Mouse (Mus musculus) induced T-regulatory cell, adult 2 months (primary cell): ENCODE results near the gene Zfp414.
"Not testable (repeated sequence)": the region's sequence is repeated elsewhere in the genome, so short reads cannot be mapped to it uniquely, and the experiment has no call there.

Source experiments
- DNase-seq: peaks from one replicate; pipeline ENCODE4 v3.0.0-alpha.2; 2012; ENCODE audit warnings: low read depth

Zfp414 gene

DNA sequence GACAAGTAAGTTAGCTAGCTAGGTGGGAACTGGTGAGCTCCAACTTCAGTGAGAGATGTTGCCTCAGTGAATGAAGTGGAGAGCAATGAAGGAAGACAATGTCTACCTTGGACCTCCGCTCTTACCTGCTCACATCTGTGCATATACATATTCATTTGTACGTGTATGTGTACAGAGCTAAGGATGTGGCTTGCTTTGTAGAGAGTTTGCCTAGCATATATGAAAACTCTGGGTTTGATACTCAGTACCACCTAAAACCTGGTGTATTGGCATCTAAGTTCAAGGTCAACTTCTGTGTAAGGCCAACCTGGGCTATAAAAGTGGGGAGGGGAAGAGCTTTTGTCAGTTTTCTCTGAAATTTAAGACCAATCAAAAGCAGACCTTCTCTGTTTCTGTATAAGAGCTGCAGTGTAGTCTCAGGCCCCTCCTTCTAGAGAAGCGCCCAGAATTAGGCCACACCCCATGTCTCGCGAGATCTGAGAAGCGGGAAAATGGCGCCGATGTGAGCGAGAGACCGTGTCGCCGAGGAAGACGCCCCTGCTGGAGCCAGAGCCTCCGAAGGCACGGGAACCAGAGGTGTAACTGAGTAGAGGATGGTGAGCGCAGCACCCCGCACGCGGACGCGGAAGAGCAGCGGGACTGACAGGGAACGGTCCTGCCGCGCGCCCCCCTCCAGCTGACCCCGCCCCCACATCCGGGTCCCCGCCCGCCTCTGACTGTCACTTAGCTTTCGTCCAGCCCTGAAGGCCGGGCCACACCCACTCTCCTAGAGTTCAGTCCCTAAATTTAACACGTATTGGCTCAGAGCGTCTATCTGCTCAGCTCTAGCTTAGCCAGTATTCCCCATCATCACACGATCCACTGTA lies at the start of gene Zfp414:
Zfp414 (plus strand) TSS at position 470 of the 866 bp plus-strand sequence.
- DNase-seq, result peak; percentile 99

DNA sequence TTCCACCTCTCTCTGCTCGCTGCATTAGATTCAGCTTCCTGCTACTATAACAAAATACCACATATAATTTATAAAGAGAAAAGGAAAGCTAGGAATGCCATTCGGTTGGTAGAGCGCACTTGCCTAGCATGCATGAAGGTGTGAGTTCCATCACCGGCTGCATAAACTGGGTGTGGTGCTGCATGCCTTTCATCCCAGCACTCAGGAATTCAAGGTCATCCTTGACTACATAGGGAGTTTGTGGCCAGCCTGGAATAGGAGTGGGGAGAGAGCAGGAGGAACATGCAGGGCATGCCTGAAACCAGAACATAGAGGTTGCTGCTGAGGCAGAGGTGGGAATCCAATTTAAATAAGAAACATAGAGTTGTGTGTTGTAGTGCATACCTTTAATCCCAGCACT lies 44.8 kb upstream of the Zfp414 start:
- DNase-seq, result no peak

DNA sequence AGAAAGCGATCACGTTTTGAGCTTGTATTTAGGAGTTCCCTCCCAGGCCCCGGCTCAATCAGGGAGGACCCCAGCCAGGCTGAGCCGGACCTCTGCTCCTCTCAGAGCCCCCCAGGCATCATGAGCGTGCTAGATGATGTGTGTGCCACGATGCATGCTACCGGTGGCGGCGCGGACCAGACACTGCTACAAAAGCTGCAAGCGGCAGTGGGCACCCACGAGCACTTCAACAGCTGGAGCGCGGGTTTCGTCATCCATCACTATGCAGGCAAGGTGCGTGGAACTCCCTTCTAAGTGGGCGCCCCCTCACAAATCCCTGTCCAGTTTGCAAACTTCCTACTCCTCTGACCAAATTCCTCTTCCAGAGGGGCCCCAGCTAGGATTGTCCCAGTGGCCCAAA lies 42.9 kb upstream of the Zfp414 start:
- no peak for DNase-seq

DNA sequence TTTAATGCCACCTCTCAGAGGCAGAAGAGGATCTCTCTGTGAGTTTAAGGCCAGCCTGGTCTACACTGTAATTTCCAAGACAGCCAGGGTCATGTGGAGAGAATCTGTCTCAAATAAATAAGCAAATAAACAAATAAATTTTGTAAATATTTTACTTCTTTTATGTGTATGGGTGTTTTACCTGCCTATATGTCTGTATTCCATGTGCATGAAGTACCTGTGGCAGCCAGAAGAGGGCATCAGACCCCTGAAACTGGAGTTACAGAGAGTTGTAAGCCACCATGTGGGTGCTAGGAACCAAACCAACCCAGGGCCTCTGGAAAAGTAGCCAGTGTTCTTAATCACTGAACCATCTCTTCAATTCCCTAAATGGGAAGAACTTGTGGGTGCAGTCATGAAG lies 31.6 kb upstream of the Zfp414 start:
- peak; percentile 35 for DNase-seq

GRCm38 (mm10) chr17:33598506-33598905 lies 30.4 kb upstream of the Zfp414 start:
- DNase-seq, result no peak

- DNase-seq, result no peak
Measured at GRCm38 (mm10) chr17:33599836-33600475, 28.9 kb upstream of the Zfp414 start.

DNA sequence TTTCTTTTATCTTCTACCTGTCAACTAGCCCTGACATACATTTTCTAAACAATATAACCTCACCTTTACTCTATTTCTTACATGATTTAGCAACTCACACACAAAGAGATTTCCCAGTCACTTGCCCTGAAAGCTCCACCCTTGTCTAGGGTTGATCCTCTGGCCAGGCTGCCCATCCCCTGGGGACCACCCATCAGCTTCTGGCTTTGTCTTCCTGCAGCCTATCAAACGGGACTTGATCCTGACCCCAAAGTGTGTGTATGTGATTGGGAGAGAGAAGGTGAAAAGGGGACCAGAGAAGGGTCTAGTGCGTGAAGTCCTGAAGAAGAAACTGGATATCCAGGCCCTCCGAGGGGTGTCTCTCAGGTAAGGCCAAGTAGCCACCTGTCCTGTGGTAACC lies 28.1 kb upstream of the Zfp414 start:
- no peak for DNase-seq

DNA sequence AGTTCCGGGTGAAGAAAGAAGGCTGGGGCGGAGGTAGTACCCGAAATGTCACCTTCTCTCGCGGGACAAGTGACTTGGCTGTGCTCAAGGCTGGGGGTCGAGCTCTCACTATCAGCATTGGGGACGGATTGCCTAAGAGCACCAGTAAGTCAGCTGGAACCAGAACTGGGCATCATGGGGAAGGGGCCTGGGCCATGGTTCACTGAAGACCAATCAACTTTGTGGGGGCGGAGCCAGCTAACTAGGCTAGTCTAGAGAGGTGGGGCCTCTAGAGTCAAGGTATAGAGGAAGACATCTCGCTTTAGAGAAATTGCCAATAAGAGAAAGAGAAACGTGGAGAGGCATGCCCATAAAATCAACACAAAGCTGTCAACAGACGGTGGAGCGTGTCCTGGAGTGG lies 26.9 kb upstream of the Zfp414 start:
- no peak for DNase-seq

DNA sequence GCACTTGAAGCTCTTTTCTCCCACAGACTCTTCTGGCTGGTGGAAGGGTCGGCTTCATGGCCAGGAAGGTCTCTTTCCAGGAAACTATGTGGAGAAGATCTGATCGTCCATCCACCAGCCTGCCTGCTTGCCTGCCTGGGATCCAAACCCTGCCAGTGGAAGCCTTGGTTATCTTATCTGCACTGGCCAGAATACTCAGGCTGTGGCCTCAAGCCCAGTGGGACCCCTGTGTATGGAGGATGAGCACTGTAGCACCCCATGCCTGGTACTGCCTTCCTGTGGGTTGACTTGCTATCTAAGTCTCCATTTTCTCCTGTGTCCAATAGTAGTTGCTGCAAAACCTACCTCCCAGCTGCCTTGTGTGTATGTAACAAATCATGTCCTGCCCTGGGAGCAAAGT lies 21.6 kb upstream of the Zfp414 start:
- DNase-seq, result no peak

- peak; percentile 18 for DNase-seq
Measured at GRCm38 (mm10) chr17:33610548-33610947, 18.3 kb upstream of the Zfp414 start.

GRCm38 (mm10) chr17:33613726-33614125 lies 15.2 kb upstream of the Zfp414 start:
- not testable (repeated sequence) for DNase-seq

GRCm38 (mm10) chr17:33627281-33627680 lies 1.6 kb upstream of the Zfp414 start:
- no peak for DNase-seq

GRCm38 (mm10) chr17:33629487-33630125 lies 716 bp downstream of the Zfp414 start:
- DNase-seq, result no peak

DNA sequence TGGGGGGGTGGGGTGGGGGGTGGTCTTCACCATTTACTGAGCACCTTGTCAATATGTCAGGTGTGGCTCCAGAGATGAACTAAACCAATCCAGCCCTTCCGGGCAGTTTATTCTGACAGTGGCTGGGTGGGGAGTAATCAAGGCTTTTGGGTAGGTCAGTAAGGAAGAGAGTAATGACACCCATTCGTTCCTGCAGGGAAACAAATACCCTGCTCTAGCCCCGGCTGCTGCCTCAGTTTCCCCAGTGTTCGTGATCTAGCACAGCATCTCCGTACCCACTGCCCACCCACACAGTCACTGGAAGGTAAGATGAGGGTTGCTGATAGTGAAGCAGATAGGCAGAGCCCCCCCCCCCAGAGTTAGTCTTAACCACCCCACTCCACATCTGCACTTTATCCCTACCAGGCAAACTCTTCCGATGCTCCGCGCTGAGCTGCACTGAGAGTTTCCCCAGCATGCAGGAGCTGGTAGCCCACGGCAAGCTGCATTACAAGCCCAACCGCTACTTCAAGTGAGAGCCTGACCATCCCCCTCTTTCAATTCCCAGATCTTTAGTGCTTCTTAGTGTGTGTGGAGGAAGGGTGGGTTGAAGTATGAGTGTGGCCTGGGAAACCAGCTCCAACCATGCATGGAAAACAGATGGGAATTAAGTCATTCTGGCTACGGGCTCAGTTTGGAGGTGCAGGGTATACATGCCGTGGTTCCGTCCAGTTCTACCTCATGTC lies 1.4 kb downstream of the Zfp414 start:
- DNase-seq, result no peak

GRCm38 (mm10) chr17:33631236-33631635 lies 2.3 kb downstream of the Zfp414 start:
- no peak for DNase-seq

DNA sequence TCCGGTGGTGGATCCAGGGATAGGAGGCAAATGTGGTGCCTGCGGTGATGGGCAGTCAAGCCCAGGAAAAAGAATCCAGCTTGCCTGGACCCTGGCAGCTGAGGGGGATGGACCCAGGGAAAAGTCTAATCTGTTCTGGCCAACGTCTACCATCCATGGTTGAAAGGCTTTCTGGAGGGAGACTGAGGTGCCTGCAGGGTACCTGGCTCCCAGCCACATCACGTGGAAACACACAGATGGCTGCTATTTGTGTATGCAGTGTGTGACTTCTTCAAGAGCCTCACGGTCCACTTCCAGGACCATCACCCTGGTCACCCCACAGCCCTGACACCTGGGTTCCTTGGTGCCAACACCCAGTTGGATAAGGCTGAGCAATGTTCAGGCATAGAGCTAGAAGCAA lies 2.9 kb downstream of the Zfp414 start:
- no peak for DNase-seq

GRCm38 (mm10) chr17:33637038-33637437 lies 8.1 kb downstream of the Zfp414 start:
- no peak for DNase-seq

GRCm38 (mm10) chr17:33637516-33638276 lies 8.8 kb downstream of the Zfp414 start, which contains the start of gene Pram1:
TSS of gene Pram1 (plus strand) at chr17:33638056.
- no peak for DNase-seq

GRCm38 (mm10) chr17:33639743-33640142 lies 10.9 kb downstream of the Zfp414 start:
- no peak for DNase-seq

DNA sequence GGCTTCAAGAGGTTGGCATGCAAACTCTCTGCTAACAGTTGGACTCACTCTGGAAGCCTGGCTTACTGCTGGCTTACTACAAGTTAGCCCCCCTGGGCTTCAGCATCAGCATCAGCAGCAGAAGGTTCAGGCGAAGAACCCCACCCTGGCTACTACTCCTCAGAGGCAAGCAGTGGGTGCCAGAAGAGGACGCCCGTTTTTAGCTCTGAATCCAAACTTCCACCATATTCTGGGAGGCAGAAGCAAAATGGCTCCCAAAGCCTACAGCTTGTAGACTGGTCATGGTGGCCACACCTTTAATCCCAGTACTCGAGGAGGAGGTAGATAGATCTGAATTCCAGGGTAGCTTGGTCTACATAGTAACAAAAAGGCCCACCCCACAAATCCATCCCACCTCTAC lies 15.2 kb downstream of the Zfp414 start:
- no peak for DNase-seq

GRCm38 (mm10) chr17:33645073-33645472 lies 16.2 kb downstream of the Zfp414 start:
- DNase-seq, result no peak
